Mouse (Mus musculus) heart, embryonic 15.5 days (tissue): ENCODE results near the gene Tcf7. TPM values are rescaled to one million over a fixed set of nuclear protein-coding genes. Genes with fewer than 3 reads are reported as not detected.

Source experiments
- ATAC-seq: fragments of 200-750 bp; cut with Nextera tagmentation; replicated peaks from 2 replicates; pipeline ENCODE4 v1.8.0; 2017; ENCODE audit warnings: low read depth, moderate TSS enrichment; ENCODE audit not compliant: insufficient number of reproducible peaks, insufficient read depth, low FRiP score
- H3K27ac ChIP-seq: fragments of 300-500 bp; sonication (generic); 2 replicates; pipeline ENCODE4 v1.5.1; 2015; ENCODE audit warnings: mild to moderate bottlenecking, inconsistent platforms
- H3K27me3 ChIP-seq: fragments of 300-500 bp; sonication (generic); 2 replicates; pipeline ENCODE4 v1.6.1; 2015; ENCODE audit warnings: inconsistent platforms
- H3K36me3 ChIP-seq: fragments of 300-500 bp; sonication (generic); 2 replicates; pipeline ENCODE4 v1.6.1; 2015; ENCODE audit warnings: mild to moderate bottlenecking, inconsistent platforms
- H3K4me1 ChIP-seq: fragments of 300-500 bp; sonication (generic); replicated peaks from 2 replicates; pipeline ENCODE4 v1.6.1; 2015; ENCODE audit warnings: inconsistent platforms
- H3K4me2 ChIP-seq: fragments of 300-500 bp; sonication (generic); 2 replicates; pipeline ENCODE4 v1.6.1; 2015; ENCODE audit warnings: inconsistent platforms, mild to moderate bottlenecking, moderate library complexity
- H3K4me3 ChIP-seq: fragments of 300-500 bp; sonication (generic); 2 replicates; pipeline ENCODE4 v1.5.1; 2015; ENCODE audit warnings: mild to moderate bottlenecking, inconsistent platforms
- H3K9ac ChIP-seq: fragments of 300-500 bp; sonication (generic); 2 replicates; pipeline ENCODE4 v1.6.1; 2015; ENCODE audit warnings: mild to moderate bottlenecking, inconsistent platforms
- H3K9me3 ChIP-seq: fragments of 300-500 bp; sonication (generic); replicated peaks from 2 replicates; pipeline ENCODE4 v1.6.1; 2016; ENCODE audit warnings: inconsistent platforms
- WGBS: fragments of 180-500 bp; shearing (Covaris S2); methylation state at CpG from one replicate; pipeline ENCODE4 v1.1.7; 2015; ENCODE audit warnings: mixed read lengths; 5-methylcytosine and 5-hydroxymethylcytosine counted together
- polyA plus RNA-seq: library from polyadenylated mRNA; unstranded; fragments of >200 nt; fragmentation: Nextera tagmentation; extraction: Ambion mirVana; gene quantifications from 2 replicates; pipeline ENCODE4 v1.2.1, GENCODE M21; 2015

The Tcf7 gene
- 5.0 and 36.0 TPM in 2 replicates for polyA plus RNA-seq

- H3K27ac ChIP-seq: peak within 1 kb of the TSS; percentile 45
- H3K4me1 ChIP-seq: peaks cover 25% of the 10 kb centered on the region
- H3K9me3 ChIP-seq: no peaks in the 10 kb centered on the region
- WGBS: under 1% methylated on average over 96 of the region's 97 CpGs
- H3K4me3 ChIP-seq: peak within 1 kb of the TSS; percentile 62
- no peaks in the 10 kb centered on the region for H3K36me3 ChIP-seq
- H3K4me2 ChIP-seq: peak within 1 kb of the TSS; percentile 98
- peak; percentile 76 for ATAC-seq
- peak within 1 kb of the TSS; percentile 69 for H3K9ac ChIP-seq
- peaks cover 21% of the 10 kb centered on the region for H3K27me3 ChIP-seq
These were observed at the start of gene Tcf7 for GRCm38 (mm10) chr11:52282774-52283595. TSS of gene Tcf7 (minus strand) at chr11:52283014.

DNA sequence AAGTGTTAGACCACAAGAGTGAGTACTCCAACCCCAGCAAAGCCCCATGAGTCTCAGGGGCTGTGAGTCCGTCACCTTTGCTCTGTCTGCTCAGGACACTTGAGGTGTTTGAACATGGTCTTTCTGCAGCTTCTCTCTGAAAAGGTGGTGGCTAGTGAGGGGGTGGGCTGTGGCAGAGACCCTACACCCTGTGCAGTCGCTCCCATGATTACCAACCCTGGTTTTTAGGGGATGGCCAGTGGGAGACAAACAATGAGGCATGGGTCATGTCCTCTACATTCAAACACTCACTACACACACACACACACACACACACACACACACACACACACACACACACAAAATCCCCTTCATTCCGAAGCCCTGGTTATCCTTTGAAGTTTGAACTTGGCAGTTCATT lies 44.5 kb upstream of the Tcf7 start:
- Histone ChIP-seq H3K9me3 (no peaks in the 10 kb centered on the region), H3K36me3 (no peaks in the 10 kb centered on the region), H3K4me1 (no peaks in the 10 kb centered on the region), H3K4me3 (no peak overlapping the region), H3K27ac (no peak overlapping the region), H3K27me3 (no peaks in the 10 kb centered on the region), H3K4me2 (no peak overlapping the region), H3K9ac (no peak overlapping the region)
- WGBS: 47% methylated on average over 3 of the region's 3 CpGs
- ATAC-seq: no peak

DNA sequence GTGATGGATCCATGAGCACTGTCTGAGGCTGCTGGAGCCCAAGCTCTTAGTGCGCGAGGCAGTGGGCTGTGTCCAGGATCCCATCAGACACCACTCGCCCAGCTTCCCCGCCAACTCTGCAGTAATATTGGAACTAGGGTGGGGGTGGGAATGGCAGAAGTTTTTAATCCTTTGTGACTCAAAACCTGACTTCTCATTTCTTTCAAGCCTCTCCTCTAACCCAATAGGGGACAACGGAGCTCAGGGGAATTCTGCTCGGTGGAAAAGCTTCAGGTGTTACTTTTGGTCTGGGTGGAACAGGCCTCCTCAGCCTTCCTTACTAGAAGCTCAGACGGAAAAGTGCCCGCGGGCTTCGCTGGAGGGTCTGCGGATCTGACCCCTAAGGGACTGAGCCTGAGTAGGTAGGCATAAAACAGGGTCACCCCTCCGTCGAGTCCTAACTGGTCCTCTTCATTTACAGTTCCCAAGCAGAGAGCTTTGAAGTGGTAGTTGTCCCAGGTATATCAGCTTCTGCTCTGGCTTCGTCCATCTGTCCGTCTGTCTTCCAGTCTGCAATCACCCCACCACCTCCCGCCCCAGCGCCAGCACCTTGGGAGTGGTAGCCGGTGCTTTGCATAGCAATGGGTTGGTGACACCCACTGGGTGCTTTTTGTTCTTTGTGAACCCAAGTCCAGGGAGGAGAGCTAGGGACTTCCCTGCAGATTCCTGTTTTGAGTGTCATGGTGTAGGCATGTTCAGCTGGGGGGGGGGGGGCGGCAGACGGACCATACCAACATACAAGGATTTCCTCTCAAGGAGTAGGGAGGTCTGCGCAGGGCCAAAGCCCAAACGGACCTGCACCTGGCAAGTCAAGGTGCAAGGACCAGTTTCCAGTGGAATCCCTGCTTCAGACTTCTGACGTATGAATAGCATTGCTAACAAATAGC lies 41.9 kb upstream of the Tcf7 start:
- H3K4me1 ChIP-seq: no peaks in the 10 kb centered on the region
- no peaks in the 10 kb centered on the region for H3K36me3 ChIP-seq
- H3K4me2 ChIP-seq: no peak overlapping the region
- H3K27me3 ChIP-seq: no peaks in the 10 kb centered on the region
- no peak for ATAC-seq
- no peak overlapping the region for H3K4me3 ChIP-seq
- no peaks in the 10 kb centered on the region for H3K9me3 ChIP-seq
- no peak overlapping the region for H3K27ac ChIP-seq
- 61% methylated on average over 23 of the region's 23 CpGs for WGBS
- H3K9ac ChIP-seq: no peak overlapping the region

DNA sequence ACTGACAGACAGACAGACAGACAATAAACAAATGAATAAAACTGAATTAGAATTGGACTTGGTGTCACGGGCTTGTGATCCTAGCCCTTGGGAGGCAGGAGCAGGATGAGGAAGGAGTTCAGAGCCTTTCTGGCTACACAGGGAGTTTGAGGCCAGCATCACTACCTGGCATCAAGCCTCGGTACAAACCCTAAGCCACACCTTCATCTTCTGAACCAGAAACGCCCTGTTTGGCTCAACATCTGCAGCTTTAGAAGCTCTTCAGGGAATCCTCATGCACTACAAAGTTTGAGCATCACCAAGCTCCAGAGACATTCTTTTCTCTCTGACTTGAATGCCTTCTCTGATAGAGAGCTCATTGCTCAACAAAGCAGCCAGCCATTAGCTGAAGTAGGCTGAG lies 38.7 kb upstream of the Tcf7 start:
- Histone ChIP-seq H3K4me1 (no peaks in the 10 kb centered on the region), H3K27me3 (no peaks in the 10 kb centered on the region), H3K4me2 (no peak overlapping the region), H3K27ac (no peak overlapping the region), H3K9ac (no peak overlapping the region), H3K9me3 (no peaks in the 10 kb centered on the region), H3K36me3 (no peaks in the 10 kb centered on the region), H3K4me3 (no peak overlapping the region)
- 49% methylated on average over 3 of the region's 3 CpGs for WGBS
- ATAC-seq: no peak

- Histone ChIP-seq H3K9me3 (no peaks in the 10 kb centered on the region), H3K9ac (no peak overlapping the region), H3K27ac (no peak overlapping the region), H3K4me2 (no peak overlapping the region), H3K36me3 (no peaks in the 10 kb centered on the region), H3K27me3 (no peaks in the 10 kb centered on the region), H3K4me1 (no peaks in the 10 kb centered on the region), H3K4me3 (no peak overlapping the region)
- WGBS: 77% methylated on average over 4 of the region's 4 CpGs
- no peak for ATAC-seq
These were observed 37.7 kb upstream of the Tcf7 start for GRCm38 (mm10) chr11:52320529-52320928.

DNA sequence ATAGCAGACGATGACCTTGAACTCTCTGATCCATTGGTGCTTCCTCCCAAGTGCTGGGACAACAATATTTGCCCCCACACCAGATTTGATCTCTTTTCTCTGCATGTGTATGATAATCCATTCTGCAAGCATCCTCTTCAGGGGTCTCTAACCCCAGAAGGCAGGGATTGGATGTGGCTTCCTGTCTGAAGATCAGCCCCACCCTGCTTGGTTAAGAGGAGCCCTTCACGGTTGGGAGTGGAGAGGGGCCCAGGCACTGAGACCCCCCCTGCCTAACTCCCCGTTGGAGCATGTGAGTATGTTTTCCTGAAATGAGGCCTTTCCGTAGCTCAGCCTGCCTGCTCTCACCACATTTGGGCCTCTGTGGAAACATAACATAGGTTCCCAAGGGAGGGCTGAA lies 36.9 kb upstream of the Tcf7 start:
- no peak overlapping the region for H3K27ac ChIP-seq
- peaks cover 5% of the 10 kb centered on the region; the same call in 1 of the 2 replicates for H3K27me3 ChIP-seq
- no peaks in the 10 kb centered on the region for H3K4me1 ChIP-seq
- ATAC-seq: no peak
- no peaks in the 10 kb centered on the region for H3K9me3 ChIP-seq
- H3K4me2 ChIP-seq: no peak overlapping the region
- H3K4me3 ChIP-seq: no peak overlapping the region
- 60% methylated on average over 4 of the region's 4 CpGs for WGBS
- no peaks in the 10 kb centered on the region for H3K36me3 ChIP-seq
- H3K9ac ChIP-seq: no peak overlapping the region

DNA sequence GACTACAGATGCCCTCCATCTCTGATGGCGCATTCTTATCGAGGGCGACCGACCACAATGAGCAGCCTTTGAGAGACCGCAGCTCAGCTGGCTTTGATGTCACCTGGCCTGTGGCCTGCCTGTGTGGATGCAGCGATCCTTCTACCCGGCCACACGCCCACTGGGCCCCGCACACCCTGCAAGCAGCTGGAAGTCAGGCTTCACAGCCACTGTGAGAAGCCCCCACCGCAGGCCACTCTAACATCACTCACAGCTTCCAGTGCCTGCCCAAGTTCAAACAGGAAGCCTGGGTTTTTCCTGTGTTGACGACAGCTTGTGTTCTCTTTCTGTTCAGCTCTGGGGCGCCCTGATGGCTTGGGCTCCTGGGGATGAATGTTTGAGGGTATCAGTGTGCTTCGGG lies 35.6 kb upstream of the Tcf7 start:
- no peaks in the 10 kb centered on the region for H3K4me1 ChIP-seq
- no peak overlapping the region for H3K4me3 ChIP-seq
- H3K9ac ChIP-seq: no peak overlapping the region
- H3K36me3 ChIP-seq: no peaks in the 10 kb centered on the region
- H3K9me3 ChIP-seq: no peaks in the 10 kb centered on the region
- no peak overlapping the region for H3K27ac ChIP-seq
- peaks cover 5% of the 10 kb centered on the region; the same call in 1 of the 2 replicates for H3K27me3 ChIP-seq
- WGBS: 54% methylated on average over 13 of the region's 13 CpGs
- ATAC-seq: no peak
- H3K4me2 ChIP-seq: no peak overlapping the region

DNA sequence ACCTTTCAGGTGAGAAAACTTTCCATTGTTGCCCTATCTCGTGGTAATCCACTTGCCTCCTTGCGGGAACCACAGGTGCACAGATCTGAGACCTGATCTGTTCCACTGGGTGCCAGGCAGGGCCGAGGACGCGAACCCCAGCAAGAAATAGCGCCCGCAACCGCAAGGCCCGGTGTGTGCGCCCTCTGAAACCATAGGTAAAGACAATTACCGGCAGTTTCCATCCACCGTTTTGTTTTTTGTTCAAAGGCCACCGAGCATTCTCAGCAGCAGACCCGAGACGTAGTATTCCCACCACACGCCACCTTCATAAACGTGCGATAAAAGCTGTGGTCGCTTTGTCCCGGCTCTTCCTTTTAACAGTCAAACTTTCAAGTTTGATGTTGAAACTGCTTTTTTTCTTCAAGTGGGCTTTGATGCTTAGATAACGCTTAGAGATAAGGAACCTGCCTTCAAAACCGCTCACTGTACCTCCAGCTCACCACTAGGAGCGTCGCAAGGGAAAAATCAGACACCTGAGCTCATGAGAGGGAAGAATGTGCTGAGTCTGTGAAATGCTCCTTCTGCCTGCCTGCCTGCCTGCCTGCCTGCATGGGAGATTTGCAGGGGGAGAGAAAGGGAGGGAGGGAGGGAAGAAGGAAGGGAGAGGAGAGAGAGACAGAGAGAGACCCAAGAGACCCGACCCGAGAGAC lies 31.4 kb upstream of the Tcf7 start:
- Histone ChIP-seq H3K4me2 (peak overlapping the region; percentile 31), H3K4me1 (no peaks in the 10 kb centered on the region), H3K4me3 (no peak overlapping the region), H3K36me3 (no peaks in the 10 kb centered on the region), H3K27ac (no peak overlapping the region), H3K9ac (no peak overlapping the region), H3K9me3 (no peaks in the 10 kb centered on the region), H3K27me3 (peaks cover 8% of the 10 kb centered on the region; the same call in 1 of the 2 replicates)
- no peak; the same call in 1 of the 2 replicates for ATAC-seq
- 14% methylated on average over 26 of the region's 26 CpGs for WGBS

DNA sequence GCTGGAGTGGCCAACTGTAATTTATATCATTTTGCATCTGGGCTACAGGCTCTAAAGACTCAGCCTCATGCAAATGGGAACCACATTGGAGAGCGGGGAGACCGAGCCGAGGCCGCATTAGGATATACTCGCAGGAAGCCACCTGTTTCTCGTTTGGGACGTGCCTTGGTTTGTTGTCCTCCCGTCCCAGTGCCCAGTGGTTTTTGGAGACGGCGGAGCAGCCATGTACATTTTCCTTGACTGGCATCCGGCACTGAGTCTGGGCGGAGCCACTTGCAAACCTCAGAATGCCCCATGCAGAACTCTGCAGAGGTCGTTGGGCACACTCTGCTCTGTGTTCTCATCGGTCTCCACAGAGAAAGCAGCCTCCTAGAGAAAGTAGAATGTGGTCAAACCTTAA lies 27.9 kb upstream of the Tcf7 start:
- ATAC-seq: no peak
- Histone ChIP-seq H3K4me2 (no peak overlapping the region), H3K27me3 (peaks cover 8% of the 10 kb centered on the region; the same call in 1 of the 2 replicates), H3K27ac (no peak overlapping the region), H3K36me3 (no peaks in the 10 kb centered on the region), H3K4me1 (no peaks in the 10 kb centered on the region), H3K9me3 (no peaks in the 10 kb centered on the region), H3K9ac (no peak overlapping the region), H3K4me3 (no peak overlapping the region)
- WGBS: 72% methylated on average over 14 of the region's 14 CpGs

GRCm38 (mm10) chr11:52309487-52309886 lies 26.7 kb upstream of the Tcf7 start:
- no peak overlapping the region for H3K27ac ChIP-seq
- 64% methylated on average over 3 of the region's 3 CpGs for WGBS
- ATAC-seq: no peak
- no peaks in the 10 kb centered on the region for H3K9me3 ChIP-seq
- no peaks in the 10 kb centered on the region for H3K36me3 ChIP-seq
- H3K27me3 ChIP-seq: 0 out of 2 replicates have a peak, but pooled peaks cover 4% of the 10 kb centered on the region
- H3K4me3 ChIP-seq: no peak overlapping the region
- no peaks in the 10 kb centered on the region for H3K4me1 ChIP-seq
- H3K9ac ChIP-seq: no peak overlapping the region
- no peak overlapping the region for H3K4me2 ChIP-seq

DNA sequence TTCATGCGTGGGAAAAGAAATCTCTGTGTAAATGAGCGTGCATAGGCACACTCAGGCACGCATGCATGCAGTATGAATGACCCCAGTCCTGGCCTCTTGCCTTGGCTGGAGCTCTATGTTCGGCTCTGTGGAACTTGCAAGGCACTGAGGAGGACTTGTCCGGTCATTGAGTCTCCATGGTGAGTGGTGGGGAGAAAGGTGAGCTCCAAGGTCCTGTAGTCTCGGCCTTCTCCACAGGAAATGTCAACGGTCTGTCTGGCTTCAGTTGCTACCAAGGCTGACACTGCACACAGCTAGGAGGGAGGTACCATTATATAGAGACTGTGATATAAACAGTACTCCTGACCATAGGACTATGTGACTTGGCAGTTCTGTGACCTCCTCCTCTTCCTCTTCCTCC lies 23.6 kb upstream of the Tcf7 start:
- Histone ChIP-seq H3K27ac (no peak overlapping the region), H3K36me3 (no peaks in the 10 kb centered on the region), H3K4me1 (no peaks in the 10 kb centered on the region), H3K4me3 (no peak overlapping the region), H3K4me2 (no peak overlapping the region), H3K27me3 (no peaks in the 10 kb centered on the region), H3K9ac (no peak overlapping the region), H3K9me3 (no peaks in the 10 kb centered on the region)
- 62% methylated on average over 7 of the region's 7 CpGs for whole genome bisulfite sequencing
- ATAC-seq: no peak
